Mouse (Mus musculus) Muller cell, postnatal 12 days (primary cell): ENCODE measurements around the gene Prr12.

ENCODE experiments used
- DNase-seq: peaks from one replicate; pipeline ENCODE4 v3.0.0-alpha.2; 2015; ENCODE audit errors: inconsistent ontology term

Gene Prr12

DNA sequence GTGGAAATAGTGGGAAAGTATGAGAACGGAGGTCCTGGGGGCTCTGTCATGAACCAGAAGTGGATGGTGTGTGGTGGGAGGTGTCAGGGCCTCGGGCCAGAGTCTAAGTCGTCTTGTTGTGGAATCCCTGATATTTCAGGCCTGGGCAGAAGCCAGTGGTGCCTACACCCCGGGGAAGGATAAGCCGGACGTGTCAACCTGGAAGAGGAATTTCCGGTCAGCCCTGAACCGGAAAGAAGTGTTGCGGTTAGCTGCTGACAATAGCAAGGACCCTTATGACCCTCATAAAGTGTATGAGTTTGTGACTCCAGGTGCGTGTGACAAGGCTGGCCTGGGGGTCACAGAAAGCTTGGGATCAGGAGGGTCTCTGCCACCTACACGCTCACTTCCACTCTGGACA lies 52.9 kb downstream of the Prr12 start:
- DNase-seq, result no peak

DNA sequence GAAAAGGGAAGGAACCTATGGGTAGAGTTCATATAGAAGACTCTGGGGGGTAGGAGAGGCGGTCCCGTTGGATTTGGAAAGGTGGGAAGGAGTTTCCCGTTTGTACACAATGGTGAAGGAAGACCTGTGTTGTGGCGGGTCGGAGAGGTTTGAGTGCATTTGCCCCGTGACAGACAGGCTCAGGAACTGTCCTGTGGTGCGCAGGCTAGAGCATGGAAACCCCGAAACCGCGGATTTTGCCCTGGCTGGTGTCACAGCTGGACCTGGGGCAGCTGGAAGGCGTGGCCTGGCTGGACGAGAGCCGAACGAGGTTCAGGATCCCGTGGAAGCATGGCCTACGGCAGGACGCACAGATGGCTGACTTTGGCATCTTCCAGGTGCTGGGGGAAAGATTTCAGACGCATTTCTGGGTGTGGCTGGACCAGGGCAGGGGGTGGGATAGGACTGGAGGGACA lies 54.2 kb downstream of the Prr12 start, which contains the start of gene Bcl2l12:
Gene Bcl2l12 (minus strand): TSS at position 212 of the 455 bp plus-strand sequence.
- DNase-seq, result peak; percentile 68

GRCm38 (mm10) chr7:44997940-44998428 lies 54.7 kb downstream of the Prr12 start:
- no peak for DNase-seq

GRCm38 (mm10) chr7:44997231-44997939 lies 55.3 kb downstream of the Prr12 start, which contains the start of gene Irf3:
Gene Irf3, plus strand, starts transcription at chr7:44997648.
- DNase-seq, result peak; percentile 96

DNA sequence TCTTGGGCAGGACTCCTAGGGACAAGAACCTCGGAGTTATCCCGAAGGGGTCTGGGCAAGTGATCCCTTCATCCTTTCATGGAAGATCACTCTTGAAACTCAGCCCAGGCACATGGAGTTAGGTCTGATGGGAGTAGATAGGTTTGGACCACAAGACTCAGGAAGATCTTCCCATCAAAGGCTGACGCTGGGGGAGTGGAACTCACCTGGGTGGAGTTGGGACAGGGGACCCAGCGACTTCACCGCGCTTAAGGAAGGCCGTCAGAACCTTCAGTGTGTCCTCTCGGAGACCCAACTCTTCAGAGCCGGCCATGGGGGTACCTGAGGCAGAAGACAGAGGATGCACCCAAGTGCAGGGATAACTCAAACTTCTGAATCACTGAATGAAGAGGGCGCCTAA lies 56.0 kb downstream of the Prr12 start:
- no peak for DNase-seq

DNA sequence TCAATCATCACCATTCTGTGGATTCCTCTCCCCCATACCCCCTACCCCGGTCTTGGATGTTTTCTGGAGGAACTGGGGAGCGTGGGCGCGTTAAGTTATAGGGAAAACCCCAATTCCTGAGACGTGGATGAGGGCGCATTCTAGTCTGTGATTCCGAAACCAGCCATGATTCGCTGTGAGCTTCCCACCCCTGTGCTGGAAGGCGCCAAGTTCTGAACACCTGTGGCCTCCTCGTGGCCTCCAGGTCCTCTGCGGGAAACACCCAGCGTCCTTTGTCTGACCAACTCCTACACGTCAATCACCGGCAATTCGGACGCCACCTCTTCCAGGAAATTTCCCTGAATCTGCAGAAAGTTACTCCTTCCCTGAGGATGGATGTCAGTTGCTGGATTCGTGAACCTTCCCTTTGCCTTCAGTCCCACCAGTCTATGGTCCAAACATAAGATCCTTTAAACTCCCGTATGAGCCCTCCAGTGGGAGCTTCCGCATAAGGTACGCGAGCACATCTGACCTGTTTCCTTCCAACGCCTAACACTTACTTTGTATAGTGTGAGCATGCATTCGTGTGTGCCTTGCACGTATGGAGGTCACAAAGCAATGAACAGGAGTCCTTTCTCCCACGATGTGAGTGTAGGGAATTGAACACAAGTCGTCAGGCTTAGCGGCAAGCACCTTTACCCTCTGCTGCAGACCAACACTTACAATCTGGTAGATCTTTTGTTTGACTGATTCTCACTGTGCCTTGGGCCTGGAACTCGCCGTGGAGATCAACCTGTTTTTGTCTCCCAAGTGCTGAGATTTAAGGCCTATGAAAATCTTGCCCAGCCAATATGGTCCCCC lies 65.6 kb downstream of the Prr12 start:
- no peak for DNase-seq

- peak; percentile 99 for DNase-seq
Measured at GRCm38 (mm10) chr7:44986192-44986878, 66.3 kb downstream of the Prr12 start, which contains the start of gene Prmt1. Gene Prmt1, minus strand, starts transcription at chr7:44986568.

- DNase-seq, result peak; percentile 88
Measured at GRCm38 (mm10) chr7:44985595-44986191, 67.0 kb downstream of the Prr12 start.

GRCm38 (mm10) chr7:44984833-44985164 lies 67.9 kb downstream of the Prr12 start:
- no peak for DNase-seq

- no peak for DNase-seq
Measured at GRCm38 (mm10) chr7:44983944-44984832, 68.5 kb downstream of the Prr12 start.

DNA sequence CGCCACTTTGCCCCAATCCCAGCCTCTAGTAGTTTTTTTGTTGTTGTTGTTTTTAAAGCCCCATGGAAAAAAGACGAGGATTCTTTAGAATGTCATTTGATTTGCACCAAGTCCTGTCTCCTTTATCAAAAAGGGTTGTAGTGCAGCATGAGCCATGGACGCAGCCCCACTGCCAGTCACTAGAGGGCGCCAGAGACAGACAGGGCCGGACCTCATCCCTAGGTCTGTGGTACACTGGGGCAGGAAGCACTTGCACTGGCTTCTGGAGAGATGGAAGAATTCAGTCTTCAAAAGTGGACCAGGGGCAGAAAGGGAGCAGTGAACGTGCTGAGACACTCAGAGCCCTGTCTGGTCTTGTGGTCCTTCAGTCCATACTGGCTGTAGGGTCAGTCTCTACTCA lies 69.6 kb downstream of the Prr12 start:
- peak; percentile 73 for DNase-seq

GRCm38 (mm10) chr7:44981539-44981938 lies 71.1 kb downstream of the Prr12 start:
- DNase-seq, result no peak

- DNase-seq, result no peak
Measured at GRCm38 (mm10) chr7:44978300-44978699, 74.4 kb downstream of the Prr12 start.
